23 mouse cellular contexts compared by ENCODE assay signal in genomic region chr2:35889776-35890175, GRCm38 (mm10).
DNase-seq lines count a peak whose midpoint lies in the region; TF ChIP-seq lines count a peak whose summit lies in the region.
"Had no signal": no experiment of that assay in that cellular context is flagged by ENCODE, and none has a peak within 500 bp of the region (broad histone marks: within the 10 kb centered on the region; RNA-seq: fewer than 3 reads in every experiment).

No protein-coding gene starts in this region.

- H3K79me2 ChIP-seq in C2C12 (ENCODE audit: control insufficient read depth, insufficient read depth), result no peaks in the 10 kb centered on the region

- no peaks in the 10 kb centered on the region for H3K79me3 ChIP-seq in C2C12 (ENCODE audit: low read depth)

- H3K27me3 ChIP-seq in C2C12 (ENCODE audit: control insufficient read depth, insufficient read depth, insufficient read length), result no peaks in the 10 kb centered on the region
- H3K27me3 ChIP-seq: CH12.LX; embryonic facial prominence, embryonic 13.5 days; embryonic facial prominence, embryonic 15.5 days; forebrain, embryonic 12.5 days had no signal

- peak; percentile 12 for DNase-seq in kidney, adult 9 months
- DNase-seq in kidney, adult 8-10 months, result no peak
- DNase-seq in Muller cell, postnatal 12 days (ENCODE audit: inconsistent ontology term), result peak; percentile 90
- DNase-seq in fibroblast of lung, adult 2 months (ENCODE audit: low read depth), result peak; percentile 57
- DNase-seq in left cerebral cortex, adult 11 months (ENCODE audit: low spot score), result no peak
- no peak for DNase-seq in ovary, postnatal 14 days (ENCODE audit: low spot score)
- DNase-seq: adrenal gland, adult 2 months; adrenal gland, postnatal 10 days; adrenal gland, postnatal 25 days; cerebellum, adult 11 months; cerebellum, adult 18-20 months; cerebellum, adult 8-10 months; cerebellum, adult 9-11 months; cerebellum, postnatal 14 days; cerebellum, postnatal 36 days; embryo, embryonic 11 days had no signal

- no peak for TF ChIP-seq CTCF in C2C12 (IDR thresholded peaks at IDR 0.05; ENCODE audit: control insufficient read depth, insufficient read depth, insufficient read length)

- H3ac ChIP-seq in C2C12 (ENCODE audit: control insufficient read depth, insufficient read length, low read depth), result no peak overlapping the region

- no peaks in the 10 kb centered on the region for H3K36me3 ChIP-seq in C2C12 (ENCODE audit: control insufficient read depth, insufficient read depth)
- H3K36me3 ChIP-seq: embryonic facial prominence, embryonic 13.5 days; embryonic facial prominence, embryonic 15.5 days; forebrain, embryonic 10.5 days; forebrain, embryonic 12.5 days; G1E had no signal

- no peak overlapping the region for H3K4me3 ChIP-seq in C2C12 (ENCODE audit: insufficient read depth, poor library complexity, severe bottlenecking)
- H3K4me3 ChIP-seq: embryonic facial prominence, embryonic 13.5 days; embryonic facial prominence, embryonic 15.5 days; forebrain, embryonic 10.5 days; forebrain, embryonic 12.5 days had no signal

TF ChIP-seq in C2C12, 6 proteins besides CTCF, POLR2A, EP300 and RAD21:
- TF ChIP-seq MYOD1 (IDR thresholded peaks at IDR 0.05; ENCODE audit: control insufficient read depth, insufficient read length, low read depth), result peak; percentile 43
- TF ChIP-seq CEBPB (IDR thresholded peaks at IDR 0.05; ENCODE audit: low read depth), result no peak
- no peak for TF ChIP-seq MAX (IDR thresholded peaks at IDR 0.05)
- no peak for TF ChIP-seq FOSL1 (IDR thresholded peaks at IDR 0.05; ENCODE audit: insufficient read depth, low read length, poor library complexity, severe bottlenecking)

Comparison
In these comparisons a context has a peak if more than half of its experiments do, and no peak if none do; other contexts are left out.
1. DNase-seq: peak in kidney, adult 9 months (single experiment), Muller cell, postnatal 12 days (single experiment) and fibroblast of lung, adult 2 months (single experiment); none in kidney, adult 8-10 months (0 of 2), left cerebral cortex, adult 11 months (single experiment) and ovary, postnatal 14 days (single experiment).